Comparison of ENCODE assay signal across 8 mouse cellular contexts in the genomic region with DNA sequence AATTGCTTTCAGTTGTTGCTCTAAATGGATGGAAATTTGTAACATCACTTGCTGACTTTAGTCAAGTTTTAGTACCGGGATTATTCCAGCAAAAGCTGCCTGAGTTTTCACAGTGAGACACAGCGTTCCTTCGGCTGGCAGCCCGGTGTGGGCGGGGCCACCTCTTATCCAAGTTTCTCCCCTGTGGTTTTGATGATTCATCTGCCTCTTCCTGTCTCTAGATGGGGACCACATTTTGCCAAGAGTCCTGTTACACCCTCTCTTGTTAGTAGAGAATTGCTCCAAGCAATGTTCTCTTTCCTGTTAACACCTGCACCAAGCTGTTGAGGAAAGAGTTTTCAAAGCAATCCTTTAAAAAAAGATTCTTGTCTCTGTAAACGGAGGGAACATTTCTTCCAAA.
DNase-seq lines count a peak whose midpoint lies in the region; ATAC-seq and TF ChIP-seq lines count a peak whose summit lies in the region.
"Had no signal": no experiment of that assay in that cellular context is flagged by ENCODE, and none has a peak within 500 bp of the region (broad histone marks: within the 10 kb centered on the region; RNA-seq: fewer than 3 reads in every experiment).

No protein-coding gene starts in this region.

- POLR2A ChIA-PET in Patski (lab: Charles Lee), result no interaction called here

- CTCF ChIA-PET in Patski (lab: Charles Lee), result interaction anchor here (1.0 to 3.0 kb wide), 7 partner anchors 9 to 508 kb away, joined by 3 to 9 read pairs (median 3); no protein-coding TSS in a partner anchor

- in situ Hi-C loops in Patski (cut with MboI; ENCODE audit: low pct_unique_long_range_greater_than_20kb), result no loop called here

- TF ChIP-seq CTCF in Patski (IDR thresholded peaks at IDR 0.05), result no peak

- H3K27me3 ChIP-seq in Patski, result no peaks in the 10 kb centered on the region
- H3K27me3 ChIP-seq: hindbrain, embryonic 15.5 days had no signal

- DNase-seq in CD4-positive helper T cell, adult 2 months (ENCODE audit: low read depth, low spot score), result peak; percentile 66
- DNase-seq in Patski (ENCODE audit: low read depth, low spot score), result peak; percentile 85
- peak; percentile 64 to 73 for DNase-seq in cerebellum, postnatal 14 days
- DNase-seq in layer of hippocampus, adult 8-10 months (ENCODE audit: low spot score in 2 of 2), result peak; percentile 19 to 57
- peak; percentile 85 for DNase-seq in lung, postnatal 25 days (ENCODE audit: low spot score)
- DNase-seq in thymus, postnatal 36 days, result peak; percentile 35 to 44

- peak; percentile 93 for ATAC-seq in Patski
- peak; percentile 87 for ATAC-seq in granulocyte monocyte progenitor cell, adult 5-6 weeks (replicated peaks; ENCODE audit: poor library complexity, severe bottlenecking)

Comparison
In these comparisons a context has a peak if more than half of its experiments do, and no peak if none do; other contexts are left out.
1. Peak in every context shown above with its lines: DNase-seq and ATAC-seq.